Mouse (Mus musculus) urinary bladder, postnatal 10 days (tissue): ENCODE measurements at regions not wholly inside any gene's neighbourhood (a gene's known extent, or its start where the extent isn't known, plus 50 kb on each side); places are given as distances from the start of the nearest gene placed in this dataset.

ENCODE experiments used
- DNase-seq: peaks from one replicate; pipeline ENCODE4 v3.0.0; 2022; ENCODE audit warnings: low spot score

GRCm38 (mm10) chr14:46517258-46517657 lies 126.8 kb upstream of the Bmp4 start:
- DNase-seq, result no peak

GRCm38 (mm10) chr14:46516285-46516684 lies 125.8 kb upstream of the Bmp4 start:
- DNase-seq, result no peak

DNA sequence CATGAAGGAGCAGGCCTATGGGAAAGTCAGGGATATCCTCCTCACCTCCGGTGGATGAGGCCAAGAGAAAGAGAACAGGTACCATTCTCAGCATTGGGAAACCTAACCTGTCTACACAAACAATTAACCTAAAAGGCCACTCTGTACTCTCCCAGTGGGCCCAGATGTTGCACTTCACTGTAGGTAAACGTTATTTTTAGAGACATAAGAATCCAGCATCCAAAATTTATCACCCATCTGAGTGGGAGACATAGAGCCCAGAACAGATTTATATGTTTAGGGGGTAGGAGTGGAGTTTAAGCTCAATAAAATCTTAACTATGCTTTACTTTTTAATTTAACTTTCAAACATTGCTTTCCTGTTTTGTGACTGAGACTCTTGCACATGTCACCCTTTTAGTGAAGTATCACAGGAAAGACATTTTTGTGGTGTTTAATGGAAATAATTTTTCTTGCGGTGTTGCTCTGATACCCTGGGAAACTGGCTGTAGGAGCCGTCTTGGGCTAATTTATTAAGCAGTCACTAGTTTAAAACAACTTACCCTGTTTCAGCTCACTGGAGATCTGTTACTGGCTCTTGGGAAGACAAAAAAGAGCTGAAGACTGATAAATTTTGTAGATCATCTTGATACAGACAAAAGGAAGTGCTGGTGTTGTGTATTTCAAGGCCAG lies 123.9 kb upstream of the Bmp4 start:
- no peak for DNase-seq

DNA sequence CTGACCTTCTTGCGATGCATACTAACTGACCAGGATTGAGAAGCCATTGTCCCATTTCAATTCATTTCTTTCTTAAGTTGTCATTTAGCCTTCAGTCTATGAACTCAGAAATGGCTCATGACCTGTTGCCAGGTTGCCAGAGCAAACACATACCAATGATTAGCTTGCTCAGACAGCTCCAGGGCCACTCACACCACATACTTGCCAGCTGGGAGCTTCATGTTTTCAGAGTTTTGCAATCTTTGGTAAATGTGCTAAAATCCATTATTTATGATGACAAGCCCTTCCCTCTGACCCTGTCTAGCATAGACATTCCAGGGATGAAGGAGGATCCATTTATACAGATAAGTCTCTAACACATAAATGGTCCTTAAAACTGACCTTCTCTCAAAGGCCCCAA lies 121.6 kb upstream of the Bmp4 start:
- no peak for DNase-seq

GRCm38 (mm10) chr14:46508871-46509270 lies 118.4 kb upstream of the Bmp4 start:
- no peak for DNase-seq

GRCm38 (mm10) chr14:46505266-46505665 lies 114.8 kb upstream of the Bmp4 start:
- no peak for DNase-seq

- DNase-seq, result no peak
These were observed 101.1 kb upstream of the Bmp4 start for GRCm38 (mm10) chr14:46491601-46492000.

- no peak for DNase-seq
These were observed 100.7 kb upstream of the Bmp4 start for GRCm38 (mm10) chr14:46491182-46491581.

GRCm38 (mm10) chr14:46487551-46487950 lies 97.1 kb upstream of the Bmp4 start:
- no peak for DNase-seq

DNA sequence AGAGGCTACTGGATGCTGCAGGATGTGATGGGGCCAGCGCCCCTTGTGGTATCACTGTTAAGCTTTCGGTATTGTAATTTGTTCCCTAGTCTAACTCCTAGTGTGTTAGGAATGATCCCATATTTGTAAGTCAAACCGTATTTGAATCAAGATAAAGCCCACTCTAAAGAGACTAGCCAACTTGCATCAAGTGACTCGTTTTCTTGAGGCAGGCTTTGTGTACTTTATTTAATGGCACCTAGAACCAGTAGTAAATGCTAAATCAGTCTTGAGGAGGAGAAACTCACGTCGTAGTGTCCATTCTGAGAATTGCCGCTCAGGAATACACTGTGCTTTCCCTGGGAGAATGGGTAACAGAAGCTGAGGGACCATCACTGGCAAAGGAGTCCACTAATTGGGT lies 89.9 kb upstream of the Bmp4 start:
- no peak for DNase-seq

DNA sequence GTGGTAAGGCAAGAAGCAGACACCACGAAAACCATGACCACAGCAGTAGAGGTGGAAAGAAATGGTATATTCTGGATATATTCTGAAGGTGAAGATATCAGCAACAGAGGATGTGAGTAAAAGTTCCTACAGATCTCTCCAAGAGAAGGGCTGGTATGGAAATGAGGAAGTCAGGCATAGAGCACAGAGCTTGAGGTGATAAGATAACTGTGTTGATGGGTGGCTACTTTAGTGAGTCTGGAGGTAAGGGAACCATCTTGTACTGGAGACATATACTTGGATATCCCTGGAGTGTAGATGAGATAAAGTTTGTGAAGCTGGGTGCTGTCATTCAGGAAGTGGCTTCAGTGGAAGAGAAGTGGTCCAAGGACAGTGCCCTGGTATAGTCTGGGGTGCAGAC lies 85.5 kb upstream of the Bmp4 start:
- no peak for DNase-seq

DNA sequence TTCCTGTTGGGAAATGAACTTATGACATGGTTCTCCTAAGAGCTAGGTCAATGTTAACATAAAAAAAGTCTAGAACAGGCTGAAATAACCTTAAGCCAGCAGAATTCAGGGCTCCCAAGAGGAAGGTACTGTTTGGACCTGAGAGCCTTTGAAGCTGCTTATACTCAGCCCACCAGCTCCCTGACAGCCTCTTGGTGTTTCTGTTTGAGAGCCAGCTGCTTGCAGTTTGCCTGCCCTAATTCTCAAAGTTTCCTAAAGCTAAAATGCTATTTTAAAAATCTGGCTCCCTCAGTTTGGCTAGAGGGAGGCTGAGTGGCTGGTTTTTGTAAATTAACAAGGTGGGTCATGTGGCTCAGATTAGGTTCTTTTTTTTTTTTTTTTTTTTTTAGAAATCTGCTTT lies 72.5 kb upstream of the Bmp4 start:
- DNase-seq, result no peak

GRCm38 (mm10) chr14:46461960-46462359 lies 71.5 kb upstream of the Bmp4 start:
- no peak for DNase-seq

- no peak for DNase-seq
These were observed 64.0 kb upstream of the Bmp4 start for GRCm38 (mm10) chr14:46454500-46454899.

DNA sequence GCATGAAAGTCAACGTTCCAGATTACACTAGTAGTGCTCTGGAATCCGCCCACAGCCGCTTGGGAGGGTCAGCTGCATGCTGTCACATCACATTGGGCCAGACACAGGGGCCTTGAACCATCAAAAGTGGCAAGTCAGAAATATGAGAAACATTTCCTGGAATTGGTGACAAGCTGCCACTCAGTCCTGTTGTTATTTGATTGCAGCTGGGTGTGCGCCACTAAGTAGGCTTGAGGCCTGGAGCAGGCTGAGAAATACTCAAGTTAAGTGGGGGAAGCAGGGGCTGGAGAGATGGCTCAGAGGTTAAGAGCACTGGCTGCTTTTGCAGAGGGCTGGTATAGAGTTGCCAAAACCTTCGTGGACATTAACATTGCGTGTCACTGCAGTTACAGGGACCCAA lies 51.2 kb upstream of the Bmp4 start:
- DNase-seq, result no peak
